Comparison of ENCODE assay signal across 36 mouse cellular contexts in the genomic region with DNA sequence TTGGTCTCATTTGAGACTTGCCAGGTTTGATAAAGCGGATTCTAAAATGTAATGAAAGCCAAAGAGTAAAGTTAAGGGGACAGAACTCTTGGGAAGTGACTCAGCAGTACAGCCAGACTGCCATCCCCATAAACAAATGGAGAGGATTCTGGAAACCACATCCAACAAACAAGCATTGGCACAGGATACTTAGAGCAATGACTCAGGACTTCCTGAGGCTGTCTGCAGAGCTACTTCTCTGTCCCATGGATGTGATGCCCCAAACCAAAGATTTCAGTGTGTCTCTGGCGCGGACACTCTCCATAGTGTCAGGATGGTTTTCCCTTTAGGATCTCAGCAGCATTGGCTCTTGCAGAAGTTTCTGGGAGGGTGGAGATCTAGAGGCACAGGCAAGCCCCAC. TPM values are rescaled to one million over a fixed set of nuclear protein-coding genes. Genes with fewer than 3 reads are reported as not detected.
DNase-seq lines count a peak whose midpoint lies in the region; ATAC-seq and TF ChIP-seq lines count a peak whose summit lies in the region.
"Had no signal": no experiment of that assay in that cellular context is flagged by ENCODE, and none has a peak within 500 bp of the region (broad histone marks: within the 10 kb centered on the region; RNA-seq: fewer than 3 reads in every experiment).

No protein-coding gene starts in this region.

- no peak overlapping the region for H3K9ac ChIP-seq in liver, postnatal 0 days (replicated peaks)
- no peak overlapping the region for H3K9ac ChIP-seq in liver, embryonic 12.5 days
- no peak overlapping the region for H3K9ac ChIP-seq in MEL (ENCODE audit: control insufficient read depth, low read depth, low read length, poor library complexity, severe bottlenecking)
- H3K9ac ChIP-seq: hindbrain, embryonic 15.5 days; intestine, embryonic 15.5 days; limb, embryonic 15.5 days; midbrain, embryonic 13.5 days; neural tube, embryonic 13.5 days had no signal

- WGBS in liver, postnatal 0 days (ENCODE audit: insufficient replicate concordance), result 77% methylated on average over 3 of the region's 3 CpGs
- WGBS in liver, embryonic 12.5 days (ENCODE audit: insufficient replicate concordance), result 67% methylated on average over 3 of the region's 3 CpGs

- no peak overlapping the region for H3K4me2 ChIP-seq in liver, postnatal 0 days (ENCODE audit: low read depth, low read length)
- no peak overlapping the region for H3K4me2 ChIP-seq in liver, embryonic 12.5 days
- H3K4me2 ChIP-seq: hindbrain, embryonic 15.5 days; intestine, embryonic 15.5 days; limb, embryonic 15.5 days; midbrain, embryonic 13.5 days; neural tube, embryonic 13.5 days had no signal

- no peaks in the 10 kb centered on the region for H3K79me2 ChIP-seq in MEL (ENCODE audit: control insufficient read depth, insufficient read depth, low read length, poor library complexity)

- H3K27ac ChIP-seq in liver, postnatal 0 days (ENCODE audit: low read depth), result no peak overlapping the region
- H3K27ac ChIP-seq in liver, embryonic 12.5 days, result no peak overlapping the region
- no peak overlapping the region for H3K27ac ChIP-seq in MEL (ENCODE audit: control insufficient read depth, low read depth, low read length)
- H3K27ac ChIP-seq: heart, adult 2 months; hindbrain, embryonic 15.5 days; intestine, embryonic 15.5 days; limb, embryonic 15.5 days; midbrain, embryonic 13.5 days; neural tube, embryonic 13.5 days had no signal

- TF ChIP-seq CTCF in liver, postnatal 0 days (IDR thresholded peaks at IDR 0.05; ENCODE audit: low read depth), result no peak
- no peak for TF ChIP-seq CTCF in MEL (IDR thresholded peaks at IDR 0.05 in 2 of 3, conservative IDR thresholded peaks at IDR 0.05 in 1 of 3; ENCODE audit: control insufficient read depth in 1 of 3, insufficient read depth in 1 of 3, low read depth in 2 of 3, low read length in 3 of 3, poor library complexity in 1 of 3, severe bottlenecking in 1 of 3)

- no peaks in the 10 kb centered on the region for H3K9me3 ChIP-seq in liver, postnatal 0 days (ENCODE audit: low read length)
- H3K9me3 ChIP-seq in liver, embryonic 12.5 days (replicated peaks), result no peaks in the 10 kb centered on the region
- H3K9me3 ChIP-seq in MEL (replicated peaks; ENCODE audit: insufficient read depth, low read length), result no peaks in the 10 kb centered on the region
- H3K9me3 ChIP-seq: hindbrain, embryonic 15.5 days; intestine, embryonic 15.5 days; limb, embryonic 15.5 days; midbrain, embryonic 13.5 days; neural tube, embryonic 13.5 days had no signal

- no peak for TF ChIP-seq EP300 in liver, postnatal 0 days (IDR thresholded peaks at IDR 0.05; ENCODE audit: low read depth)
- no peak for TF ChIP-seq EP300 in MEL (IDR thresholded peaks at IDR 0.05; ENCODE audit: low read depth in 1 of 2, low read length in 2 of 2)

- no peaks in the 10 kb centered on the region for H3K27me3 ChIP-seq in liver, postnatal 0 days (ENCODE audit: insufficient read depth, low read length)
- H3K27me3 ChIP-seq in liver, embryonic 12.5 days (replicated peaks), result no peaks in the 10 kb centered on the region
- no peaks in the 10 kb centered on the region; a peak in 1 of 4 replicates for H3K27me3 ChIP-seq in MEL (ENCODE audit: control insufficient read depth in 1 of 2, insufficient read depth in 2 of 2, low read length in 2 of 2)
- H3K27me3 ChIP-seq: hindbrain, embryonic 15.5 days; intestine, embryonic 15.5 days; limb, embryonic 15.5 days; midbrain, embryonic 13.5 days; neural tube, embryonic 13.5 days had no signal

- no peak for TF ChIP-seq POLR2A in MEL (IDR thresholded peaks at IDR 0.05; ENCODE audit: control insufficient read depth in 1 of 2, insufficient read depth in 1 of 2, low read depth in 1 of 2, low read length in 2 of 2, poor library complexity in 1 of 2)

- TF ChIP-seq RAD21 in MEL (IDR thresholded peaks at IDR 0.05; ENCODE audit: low read depth, low read length), result no peak

- 0 out of 2 replicates have a peak, but pooled peaks have one; percentile 43 for ATAC-seq in liver, postnatal 0 days
- ATAC-seq in liver, embryonic 12.5 days, result no peak
- ATAC-seq in CD4-positive, CD25-positive, alpha-beta regulatory T cell, adult 4 months, result no peak
- ATAC-seq: forebrain, embryonic 14.5 days; intestine, embryonic 15.5 days; midbrain, embryonic 13.5 days had no signal

- no peaks in the 10 kb centered on the region for H3K4me1 ChIP-seq in liver, postnatal 0 days (ENCODE audit: insufficient read depth)
- no peaks in the 10 kb centered on the region for H3K4me1 ChIP-seq in liver, embryonic 12.5 days
- no peaks in the 10 kb centered on the region for H3K4me1 ChIP-seq in MEL (ENCODE audit: control insufficient read depth in 1 of 2, insufficient read depth in 2 of 2, low read length in 2 of 2)
- H3K4me1 ChIP-seq: hindbrain, embryonic 15.5 days; intestine, embryonic 15.5 days; limb, embryonic 15.5 days; midbrain, embryonic 13.5 days; neural tube, embryonic 13.5 days had no signal

- no peaks in the 10 kb centered on the region for H3K36me3 ChIP-seq in liver, postnatal 0 days (replicated peaks; ENCODE audit: insufficient read depth, low read length)
- H3K36me3 ChIP-seq in liver, embryonic 12.5 days, result no peaks in the 10 kb centered on the region
- H3K36me3 ChIP-seq in MEL (ENCODE audit: control insufficient read depth in 1 of 2, insufficient read depth in 2 of 2, low read length in 2 of 2), result no peaks in the 10 kb centered on the region
- H3K36me3 ChIP-seq: hindbrain, embryonic 15.5 days; intestine, embryonic 15.5 days; limb, embryonic 15.5 days; midbrain, embryonic 13.5 days; neural tube, embryonic 13.5 days had no signal

- H3K4me3 ChIP-seq in liver, postnatal 0 days (ENCODE audit: low read depth, low read length), result no peak overlapping the region
- no peak overlapping the region for H3K4me3 ChIP-seq in liver, embryonic 12.5 days
- no peak overlapping the region for H3K4me3 ChIP-seq in MEL (ENCODE audit: control insufficient read depth in 1 of 2, insufficient read depth in 1 of 2, low read depth in 2 of 2, low read length in 2 of 2)
- H3K4me3 ChIP-seq: heart, adult 2 months; hindbrain, embryonic 15.5 days; intestine, embryonic 15.5 days; limb, embryonic 15.5 days; midbrain, embryonic 13.5 days; neural tube, embryonic 13.5 days had no signal

- DNase-seq in liver, postnatal 0 days, result no peak
- DNase-seq in MEL (ENCODE audit: low read depth, low spot score), result peak; percentile 7
- DNase-seq in brain, adult 2 months (ENCODE audit: low read depth, low spot score), result peak; percentile 2
- no peak for DNase-seq in gastrocnemius, postnatal 25 days
- DNase-seq in ovary, postnatal 36 days (ENCODE audit: low spot score), result no peak
- DNase-seq: adrenal gland, postnatal 36 days; cerebellum, adult 11 months; cerebellum, adult 9-11 months; kidney, adult 9 months; kidney, postnatal 14 days; left cerebral cortex, postnatal 4 days; lung, adult 18-20 months; lung, postnatal 10 days; thymus, postnatal 14 days had no signal

TF ChIP-seq in MEL, 35 proteins besides CTCF, POLR2A, EP300 and RAD21:
- no peak for TF ChIP-seq MYC (IDR thresholded peaks at IDR 0.05; ENCODE audit: low read depth, low read length)
- no peak for TF ChIP-seq NRF1 (IDR thresholded peaks at IDR 0.05; ENCODE audit: insufficient read depth, low read depth, low read length, poor library complexity, severe bottlenecking)
- no peak for TF ChIP-seq MXI1 (IDR thresholded peaks at IDR 0.05; ENCODE audit: low read depth, low read length)
- TF ChIP-seq NELFE (IDR thresholded peaks at IDR 0.05; ENCODE audit: low read depth, low read length), result no peak
- TF ChIP-seq POLR2AphosphoS2 (IDR thresholded peaks at IDR 0.05; ENCODE audit: low read length), result no peak
- TF ChIP-seq UBTF (IDR thresholded peaks at IDR 0.05; ENCODE audit: borderline replicate concordance, insufficient read depth, low read depth, low read length), result no peak
- no peak for TF ChIP-seq CHD2 (IDR thresholded peaks at IDR 0.05; ENCODE audit: low read length)
- TF ChIP-seq ETS1 (IDR thresholded peaks at IDR 0.05; ENCODE audit: low read depth, low read length), result no peak
- no peak for TF ChIP-seq GABPA (IDR thresholded peaks at IDR 0.05; ENCODE audit: low read depth, low read length)
- TF ChIP-seq MAFK (IDR thresholded peaks at IDR 0.05; ENCODE audit: borderline replicate concordance, low read depth, low read length), result no peak
- TF ChIP-seq JUND (IDR thresholded peaks at IDR 0.05; ENCODE audit: low read depth, low read length), result no peak
- TF ChIP-seq BHLHE40 (IDR thresholded peaks at IDR 0.05; ENCODE audit: borderline replicate concordance, low read depth, low read length), result no peak
- no peak for TF ChIP-seq E2F4 (IDR thresholded peaks at IDR 0.05; ENCODE audit: borderline replicate concordance, low read depth, low read length)
- no peak for TF ChIP-seq ELF1 (IDR thresholded peaks at IDR 0.05; ENCODE audit: low read depth, low read length)
- TF ChIP-seq SMC3 (IDR thresholded peaks at IDR 0.05; ENCODE audit: low read depth, low read length), result no peak
- TF ChIP-seq KAT2A (conservative IDR thresholded peaks at IDR 0.05; ENCODE audit: low read depth, low read length), result no peak

RNA-seq across cellular contexts. Expression of a gene that starts 25.2 kb away (rescaled TPM):
- not detected in 2 replicates for polyA plus RNA-seq in liver, postnatal 0 days (2015; fragmentation: Nextera tagmentation; extraction: Ambion mirVana)
- not detected in 2 replicates for polyA plus RNA-seq in liver, embryonic 12.5 days (2016; fragmentation: Nextera tagmentation; extraction: Ambion mirVana)
- not detected in 2 replicates for total RNA-seq in MEL (2012; rRNA removed)
- polyA plus RNA-seq in MEL (2012; ENCODE audit: insufficient read depth in 1 of 2, insufficient read length in 2 of 2, low read depth in 1 of 2, low replicate concordance in 2 of 2, missing spikeins in 1 of 2), result not detected
- total RNA-seq in gastrocnemius, postnatal 25 days (2021), result not detected
- polyA plus RNA-seq in CD4-positive, CD25-positive, alpha-beta regulatory T cell, adult 4 months (2017; shearing (Covaris generic)), result not detected
- total RNA-seq: adrenal gland, postnatal 36 days; ES-E14; gastrocnemius, adult 8-10 months; heart, adult 2 months; hematopoietic stem cell, adult 5-6 weeks; layer of hippocampus, adult 18-20 months; layer of hippocampus, postnatal 14 days; left cerebral cortex, adult 8-10 months; left cerebral cortex, postnatal 4 days; megakaryocyte progenitor cell, adult 5-6 weeks; monocyte, adult 5-6 weeks had no signal
- polyA plus RNA-seq: cortical plate, adult 2 months; embryonic facial prominence, embryonic 11.5 days; forebrain, embryonic 14.5 days; frontal cortex, adult 2 months; heart, adult 2 months; heart, postnatal 0 days; hindbrain, embryonic 15.5 days; intestine, embryonic 15.5 days; limb, embryonic 15.5 days; midbrain, embryonic 13.5 days; neural tube, embryonic 13.5 days; stomach, embryonic 14.5 days had no signal

Comparison
In these comparisons a context has a peak if more than half of its experiments do, and no peak if none do; other contexts are left out.
1. DNase-seq: peak in MEL (single experiment) and brain, adult 2 months (single experiment); none in liver, postnatal 0 days (single experiment), gastrocnemius, postnatal 25 days (single experiment) and ovary, postnatal 36 days (single experiment).